Mouse (Mus musculus): ENCODE measurements around the gene Baiap2l1.

The Baiap2l1 gene

GRCm38 (mm10) chr5:144286591-144287266, 71.2 kb downstream of the Baiap2l1 start:
- DNase-seq (ENCODE audit: low spot score in 2 of 2), result no peak

DNA sequence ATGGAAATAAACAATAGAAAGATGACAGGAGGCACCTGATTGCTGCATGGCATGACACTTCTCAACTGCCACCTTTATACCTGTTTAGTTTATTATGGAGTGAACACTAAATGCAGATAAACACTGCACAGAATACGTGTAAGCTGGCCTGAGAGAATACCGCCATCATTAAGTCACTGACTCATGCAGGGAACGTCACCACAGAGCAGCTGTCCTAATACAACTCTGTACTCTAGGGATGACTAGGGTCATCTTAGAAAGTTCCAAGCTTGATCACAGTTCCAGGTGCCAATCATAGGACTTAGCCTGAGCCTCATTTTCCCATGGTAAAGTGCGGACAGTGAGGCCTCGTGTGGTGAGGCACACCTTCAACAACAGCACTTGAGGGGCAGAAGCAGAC, 73.3 kb downstream of the Baiap2l1 start:
- DNase-seq (ENCODE audit: low spot score in 2 of 2), result no peak

GRCm38 (mm10) chr5:144283551-144284031, 74.3 kb downstream of the Baiap2l1 start:
- DNase-seq (ENCODE audit: low spot score in 2 of 2), result no peak

DNA sequence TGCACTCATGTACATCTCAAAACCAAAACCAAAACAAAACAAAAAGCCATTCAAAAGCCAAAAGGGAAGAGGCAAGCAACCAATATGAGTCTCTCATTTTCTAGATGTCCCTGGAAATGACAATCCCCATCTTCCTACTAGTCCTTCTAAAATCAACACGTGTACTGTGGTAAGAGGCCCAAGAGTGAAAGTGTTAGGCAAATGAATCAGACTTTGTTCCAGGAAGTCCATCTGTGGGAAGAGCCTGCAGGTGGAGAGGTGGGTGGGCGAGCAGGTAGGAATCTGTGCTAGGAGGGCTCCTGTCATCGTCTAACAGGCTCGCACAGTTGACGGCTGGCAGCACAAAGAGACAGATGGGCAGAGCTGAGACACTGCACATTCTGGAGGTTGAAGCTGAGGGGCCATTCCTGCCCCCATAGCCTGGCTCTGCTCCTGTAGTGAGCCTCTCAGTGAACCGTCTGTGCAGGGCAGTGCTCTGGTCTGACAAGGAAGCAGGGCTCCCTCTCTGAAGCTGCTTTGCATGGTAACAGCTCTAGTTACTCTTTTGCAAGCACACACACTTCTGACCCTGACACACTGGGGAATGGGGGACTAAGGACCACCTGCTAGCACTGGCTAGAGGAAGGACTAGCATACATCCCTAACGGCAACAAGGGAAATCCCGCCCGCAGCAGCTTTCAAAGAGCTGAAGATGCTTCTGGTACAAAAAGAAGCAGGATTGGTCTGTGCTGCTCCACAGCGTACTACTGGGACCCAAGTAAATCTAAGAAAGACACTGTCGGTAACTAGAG, 75.2 kb downstream of the Baiap2l1 start:
- no peak for DNase-seq (ENCODE audit: low spot score in 2 of 2)

DNA sequence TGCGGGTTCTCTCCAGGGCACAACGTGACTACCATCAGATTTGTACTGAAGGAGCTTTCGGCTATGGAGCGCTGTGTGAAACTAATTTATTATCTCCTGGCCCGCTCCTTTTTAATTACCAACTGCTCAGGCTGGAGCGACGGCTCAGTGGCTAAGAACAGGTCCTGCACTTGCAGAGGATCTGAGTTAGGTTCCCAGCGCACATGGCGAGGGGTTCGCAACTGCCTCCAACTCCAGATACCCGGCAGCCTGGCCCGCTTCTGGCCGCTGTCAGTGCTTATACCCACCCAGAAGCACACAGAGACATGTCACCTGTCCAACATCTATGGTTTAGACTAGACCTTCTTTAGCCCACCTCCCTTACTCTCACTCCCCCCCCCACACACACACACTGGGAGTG, 78.0 kb downstream of the Baiap2l1 start:
- no peak for DNase-seq (ENCODE audit: low spot score in 2 of 2)

GRCm38 (mm10) chr5:144279081-144279541, 78.8 kb downstream of the Baiap2l1 start:
- DNase-seq (ENCODE audit: low spot score in 2 of 2), result no peak

GRCm38 (mm10) chr5:144278374-144278960, 79.4 kb downstream of the Baiap2l1 start:
- DNase-seq (ENCODE audit: low spot score in 2 of 2), result no peak

DNA sequence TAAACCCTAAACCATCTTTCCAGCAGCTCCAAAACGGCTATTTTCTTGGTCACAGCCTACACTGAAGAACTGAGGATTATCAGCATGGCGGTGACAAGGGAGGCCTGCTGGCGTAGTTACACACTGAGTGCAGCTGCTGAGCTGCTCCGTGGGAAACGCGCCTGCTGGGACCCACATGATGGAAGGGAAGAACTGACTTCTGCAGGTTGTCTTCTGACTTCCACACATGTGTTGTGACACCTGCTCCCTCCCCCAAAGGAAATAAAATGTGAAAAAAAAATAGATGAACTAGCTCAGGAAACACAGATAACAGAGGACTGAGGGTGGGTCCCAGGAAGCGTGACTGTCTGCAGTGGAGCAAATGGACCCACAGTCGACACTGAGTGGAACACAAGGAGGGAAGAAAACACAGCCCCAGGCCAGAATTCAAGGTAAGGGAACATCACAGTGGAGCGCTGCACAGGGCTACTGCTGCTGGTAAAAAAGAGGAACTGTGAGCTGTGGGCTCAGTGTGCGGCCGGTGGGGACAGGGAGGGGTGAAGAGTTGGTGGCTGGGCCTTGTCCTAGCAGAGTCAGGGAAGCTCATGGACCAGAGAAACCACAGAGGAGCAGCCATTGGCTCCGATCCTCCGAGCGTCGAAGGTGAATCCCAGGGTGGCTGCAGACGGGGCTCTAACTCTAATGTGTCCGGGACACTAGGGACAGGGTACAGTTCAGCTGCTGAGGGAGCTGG, 80.8 kb downstream of the Baiap2l1 start:
- no peak for DNase-seq (ENCODE audit: low spot score in 2 of 2)

DNA sequence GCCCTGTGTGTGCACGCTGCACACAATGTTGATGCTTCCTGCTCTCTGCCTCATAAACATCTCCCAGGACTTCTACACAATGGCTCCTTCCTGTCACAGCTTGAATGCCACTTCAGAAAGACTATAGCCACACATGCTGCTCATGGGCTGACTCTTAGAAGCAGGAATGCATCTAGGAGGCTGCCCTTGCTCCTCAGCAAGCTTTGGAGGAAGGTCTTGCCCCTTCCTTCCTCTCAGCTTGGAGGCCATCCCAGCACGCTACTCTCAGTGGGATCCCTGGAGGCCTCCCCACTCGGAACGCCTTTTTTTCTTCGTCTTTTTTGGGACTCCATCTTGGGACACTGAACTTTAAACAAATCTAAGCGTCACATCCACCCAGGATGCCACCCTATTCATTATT, 83.0 kb downstream of the Baiap2l1 start:
- no peak for DNase-seq (ENCODE audit: low spot score in 2 of 2)

DNA sequence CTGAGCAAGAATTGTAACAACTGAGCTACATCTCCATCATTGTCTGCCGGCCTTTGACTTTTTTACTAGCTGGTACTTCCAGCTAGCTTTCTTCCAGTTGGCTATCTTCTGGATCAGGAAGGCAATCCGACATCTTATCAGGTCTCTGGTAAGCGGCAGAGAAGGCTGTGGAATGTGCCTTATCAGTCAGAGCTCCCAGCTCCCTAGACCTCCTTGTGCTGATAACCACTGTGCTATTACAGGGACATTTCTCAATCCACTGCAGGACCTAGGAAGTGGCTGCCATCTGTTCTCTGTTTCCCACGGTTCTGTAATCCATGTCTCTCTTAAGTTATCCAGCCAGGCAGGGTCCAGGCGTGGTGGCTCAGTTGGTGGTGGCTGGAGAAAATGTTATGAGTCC, 86.1 kb downstream of the Baiap2l1 start:
- DNase-seq (ENCODE audit: low spot score in 2 of 2), result no peak

- DNase-seq (ENCODE audit: low spot score in 2 of 2), result no peak
Observed at GRCm38 (mm10) chr5:144271118-144271517, 86.8 kb downstream of the Baiap2l1 start.

DNA sequence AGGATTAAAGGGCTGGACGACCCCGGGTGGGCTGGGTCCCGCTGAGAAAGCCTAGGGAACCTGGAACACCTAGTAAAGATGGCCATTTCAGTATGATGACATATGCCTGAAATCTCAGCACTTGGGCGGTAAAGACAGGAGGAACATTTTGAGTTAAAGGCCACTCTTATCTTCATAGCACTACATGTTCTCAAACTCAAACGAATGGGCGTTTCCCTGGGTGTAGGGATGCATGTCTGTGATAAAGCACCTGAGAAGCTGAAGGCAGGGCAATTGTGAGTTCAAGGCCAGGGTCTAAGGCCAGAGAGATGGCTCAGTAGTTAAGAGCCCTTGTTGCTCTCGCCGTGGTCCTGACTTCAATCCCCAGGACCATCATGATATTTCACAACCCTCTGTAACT, 87.5 kb downstream of the Baiap2l1 start:
- no peak for DNase-seq (ENCODE audit: low spot score in 2 of 2)

DNA sequence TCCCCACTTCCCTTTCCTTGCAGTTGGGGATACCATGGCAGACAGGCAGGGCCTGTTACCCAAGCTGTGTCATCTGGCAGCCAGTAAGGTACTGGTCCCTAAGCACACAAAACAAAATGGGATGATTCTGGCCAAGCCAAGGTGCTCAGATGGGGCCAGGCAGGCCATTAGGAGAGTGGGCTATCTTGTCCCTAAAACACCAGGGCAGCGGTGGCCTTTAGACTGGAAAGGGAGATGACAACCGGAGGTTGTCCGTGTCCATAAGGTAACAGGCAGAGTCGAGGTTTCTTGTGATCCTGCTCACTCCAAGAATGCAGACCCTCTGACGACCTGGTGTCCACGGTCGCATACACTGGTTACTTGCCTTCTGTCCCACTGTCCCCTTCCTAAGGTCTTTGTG, 88.0 kb downstream of the Baiap2l1 start:
- DNase-seq (ENCODE audit: low spot score in 2 of 2), result no peak

DNA sequence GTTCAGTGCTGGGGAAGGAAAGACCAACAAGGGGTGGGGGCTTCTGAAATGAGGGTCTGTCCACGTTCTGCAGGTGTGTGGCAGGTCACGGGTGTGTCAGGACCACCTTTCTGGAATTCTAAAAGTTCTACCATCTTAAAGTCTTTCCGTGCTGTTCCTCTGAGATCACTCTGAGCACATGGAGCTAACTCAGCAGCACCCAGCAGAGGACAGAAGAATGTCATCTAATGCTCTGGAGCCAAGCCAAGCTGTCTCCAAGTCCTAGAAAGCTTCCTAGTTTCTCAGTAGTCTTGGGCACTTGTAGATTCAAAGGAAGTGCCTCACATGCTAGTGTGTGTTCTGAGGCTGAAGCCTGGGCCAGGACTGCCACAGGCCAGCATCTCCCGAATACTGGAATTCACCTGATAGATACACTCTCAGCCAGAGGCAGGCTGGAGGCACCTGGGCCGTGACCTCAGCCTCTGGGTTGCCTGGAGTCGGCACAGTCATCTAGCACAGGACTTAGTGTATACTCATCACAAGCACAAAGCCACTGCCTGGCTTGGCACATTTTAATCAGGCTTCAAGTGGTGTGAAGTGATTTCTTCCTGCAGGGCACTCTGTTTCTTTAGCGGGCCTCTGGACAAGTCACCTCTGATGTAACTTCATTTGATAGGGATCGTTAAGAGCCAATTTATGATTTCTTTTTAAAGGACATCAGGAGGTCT, 90.2 kb downstream of the Baiap2l1 start:
- DNase-seq (ENCODE audit: low spot score in 2 of 2), result no peak

DNA sequence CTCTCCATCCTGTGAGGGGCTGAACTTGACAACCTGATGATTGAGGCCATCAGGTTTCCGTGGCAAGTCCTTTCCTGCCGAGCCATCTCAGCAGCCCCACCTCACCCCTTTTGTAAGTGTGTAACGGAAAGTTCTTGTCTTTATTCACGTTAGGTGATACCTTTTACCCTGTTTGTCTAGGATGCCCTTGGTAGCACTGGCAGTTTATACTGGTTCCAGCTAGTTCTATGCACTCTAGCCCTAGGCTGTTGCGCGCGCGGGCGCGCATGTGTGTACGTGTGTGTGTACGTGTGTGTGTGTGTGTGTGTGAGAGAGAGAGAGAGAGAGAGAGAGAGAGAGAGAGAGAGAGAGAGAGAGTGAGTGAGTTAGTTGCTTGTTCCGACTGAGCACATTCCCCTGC, 94.4 kb downstream of the Baiap2l1 start:
- DNase-seq (ENCODE audit: low spot score in 2 of 2), result no peak

- no peak for DNase-seq (ENCODE audit: low spot score in 2 of 2)
Observed at GRCm38 (mm10) chr5:144263082-144263481, 94.8 kb downstream of the Baiap2l1 start.

- DNase-seq (ENCODE audit: low spot score in 2 of 2), result no peak
Observed at GRCm38 (mm10) chr5:144261829-144262228, 96.1 kb downstream of the Baiap2l1 start.

DNA sequence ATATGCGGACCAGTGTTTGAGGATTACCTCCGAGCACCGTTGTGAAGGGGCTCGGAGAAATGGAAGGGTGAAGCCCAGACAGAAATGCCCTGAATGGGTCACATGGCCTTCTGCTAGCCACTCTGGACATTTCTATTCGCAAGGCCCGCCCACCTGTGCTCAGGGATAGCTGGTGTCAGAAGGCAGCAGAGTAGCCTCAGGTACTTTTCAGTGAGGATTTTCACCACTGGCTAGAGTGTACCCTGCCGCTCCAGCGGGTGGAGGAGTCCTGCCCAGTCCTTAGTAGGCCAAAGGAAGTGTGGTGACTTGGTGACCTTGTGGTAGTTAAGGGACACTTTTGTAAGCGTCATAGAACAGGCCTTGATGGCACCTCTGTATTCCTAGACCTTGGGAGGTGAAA, 96.6 kb downstream of the Baiap2l1 start:
- no peak for DNase-seq (ENCODE audit: low spot score in 2 of 2)

GRCm38 (mm10) chr5:144260464-144260863, 97.4 kb downstream of the Baiap2l1 start:
- no peak for DNase-seq (ENCODE audit: low spot score in 2 of 2)

DNA sequence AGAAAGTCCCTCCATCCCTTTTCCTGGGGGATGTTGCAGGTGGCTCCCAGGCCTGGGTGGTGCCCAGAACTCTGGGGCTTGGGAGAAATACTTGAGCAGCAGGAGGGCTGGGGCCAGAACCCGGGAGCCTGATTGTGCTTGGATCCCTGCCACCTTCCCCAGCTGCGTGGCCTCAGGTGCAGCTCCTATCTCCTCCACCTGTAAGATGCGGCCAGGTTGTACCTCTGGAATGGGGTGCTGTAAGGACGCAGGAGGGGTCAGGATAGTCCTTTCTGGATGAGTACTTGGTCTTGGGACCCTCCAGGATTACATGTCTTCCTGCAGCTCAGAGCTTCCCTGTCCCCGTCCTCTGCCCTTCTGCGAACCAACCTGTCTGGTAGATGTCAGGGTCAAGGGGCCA, 98.7 kb downstream of the Baiap2l1 start:
- DNase-seq (ENCODE audit: low spot score in 2 of 2), result no peak

GRCm38 (mm10) chr5:144258687-144259086, 99.2 kb downstream of the Baiap2l1 start:
- DNase-seq (ENCODE audit: low spot score in 2 of 2), result no peak

All from urinary bladder, adult 18-20 months (tissue).